Mouse (Mus musculus) E14TG2a.4 (cell line): Measurements from ENCODE around the gene Fam126a.

Experiments
- H3K27me3 ChIP-seq: 2 replicates; pipeline ENCODE4 v1.6.1; 2014; ENCODE audit warnings: low read length, control low read depth; ENCODE audit not compliant: insufficient read depth
- H3K36me3 ChIP-seq: 2 replicates; pipeline ENCODE4 v1.6.1; 2014; ENCODE audit warnings: low read length, control low read depth; ENCODE audit not compliant: insufficient read depth
- H3K4me1 ChIP-seq: replicated peaks from 2 replicates; pipeline ENCODE4 v1.6.1; 2014; ENCODE audit warnings: low read depth, low read length, control low read depth
- H3K4me3 ChIP-seq: replicated peaks from 2 replicates; pipeline ENCODE4 v1.5.1; 2014; ENCODE audit warnings: mild to moderate bottlenecking, low read length
- H3K9me3 ChIP-seq: 2 replicates; pipeline ENCODE4 v1.6.1; 2014; ENCODE audit warnings: low read length, control low read depth
- CTCF ChIP-seq: conservative IDR thresholded peaks from 2 replicates; pipeline ENCODE4 v1.5.1; 2014; ENCODE audit warnings: low read length
- NANOG ChIP-seq: IDR thresholded peaks from 2 replicates; pipeline ENCODE4 v1.6.1; 2014; ENCODE audit warnings: borderline replicate concordance, low read length, mixed read lengths
- POU5F1 ChIP-seq: IDR thresholded peaks from 2 replicates; pipeline ENCODE4 v1.6.1; 2014; ENCODE audit warnings: low read length, borderline replicate concordance

Fam126a gene

DNA sequence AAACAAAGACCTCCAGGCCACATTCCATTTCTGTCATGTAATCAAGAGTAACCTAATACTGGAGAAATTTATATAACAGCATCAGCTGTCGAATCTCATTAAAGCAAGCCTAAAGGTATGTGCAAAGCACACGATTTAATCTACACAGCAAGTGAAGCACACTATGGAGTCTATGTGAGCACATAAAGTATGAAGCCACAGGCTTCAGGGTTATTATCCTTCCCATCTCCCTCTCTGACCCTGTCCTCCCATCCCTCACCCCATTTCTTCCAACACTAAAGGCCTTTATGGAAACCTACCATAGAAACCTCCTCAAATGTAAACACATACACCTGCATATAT, 37.0 kb downstream of the Fam126a start:
- Histone ChIP-seq H3K9me3 (peaks cover 7% of the 10 kb centered on the region), H3K4me3 (no peak overlapping the region), H3K36me3 (no peaks in the 10 kb centered on the region), H3K27me3 (no peaks in the 10 kb centered on the region), H3K4me1 (no peaks in the 10 kb centered on the region)
- TF ChIP-seq POU5F1 (no peak), NANOG (no peak), CTCF (no peak)

DNA sequence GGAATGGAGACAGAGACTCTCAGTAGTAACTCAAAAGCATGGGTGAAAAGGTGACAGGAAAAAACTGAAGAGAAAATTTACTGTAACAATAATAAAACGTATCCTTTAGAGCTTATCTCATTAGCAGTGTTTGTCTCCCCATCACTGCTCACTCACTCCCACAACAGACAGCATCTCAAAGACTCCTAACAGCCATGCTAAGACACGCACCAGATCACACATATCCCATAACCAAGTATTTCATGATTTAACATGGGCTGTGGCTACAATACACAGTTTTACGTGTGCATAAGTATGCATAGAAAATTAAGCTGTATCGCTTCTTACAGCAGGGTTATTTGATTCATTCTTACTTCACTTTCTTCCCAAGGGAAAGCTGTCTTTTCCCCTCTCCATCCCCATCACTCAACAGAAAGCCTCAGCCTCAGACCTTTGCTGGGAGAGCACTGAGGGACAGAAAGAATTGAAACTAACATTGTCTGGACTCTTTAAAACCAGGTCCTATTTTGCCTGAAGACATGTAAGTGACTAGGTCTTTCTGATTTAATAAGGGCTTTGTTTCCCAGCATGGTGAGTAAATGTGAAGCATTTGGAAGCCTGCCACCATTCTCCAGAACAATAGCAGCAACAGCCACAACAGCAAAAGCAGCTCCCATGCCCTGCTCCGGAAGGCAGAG, 37.5 kb downstream of the Fam126a start:
- Histone ChIP-seq H3K27me3 (no peaks in the 10 kb centered on the region), H3K36me3 (no peaks in the 10 kb centered on the region), H3K4me3 (no peak overlapping the region), H3K4me1 (no peaks in the 10 kb centered on the region), H3K9me3 (peaks cover 7% of the 10 kb centered on the region)
- TF ChIP-seq NANOG = no peak
- TF ChIP-seq POU5F1 = no peak
- TF ChIP-seq CTCF = no peak

DNA sequence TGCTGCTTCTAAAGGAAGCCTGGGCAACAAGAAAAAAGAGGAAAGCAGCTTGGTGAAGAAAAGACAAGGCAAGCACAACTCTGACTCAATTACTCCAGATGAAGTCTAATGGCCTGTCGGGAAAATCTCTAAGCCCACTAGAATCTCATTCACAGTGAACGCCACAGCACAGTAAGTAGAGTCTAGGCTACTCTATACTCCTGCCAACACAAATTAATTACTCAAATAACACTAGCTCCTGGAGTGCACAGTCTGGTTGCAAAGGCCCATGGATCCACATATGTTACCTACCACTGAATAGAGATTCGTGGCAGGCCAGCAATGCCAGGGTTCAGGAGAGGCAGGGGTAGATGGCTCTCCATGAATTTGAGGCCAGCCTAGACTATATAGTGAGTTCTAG, 40.5 kb downstream of the Fam126a start:
- Histone ChIP-seq H3K27me3 (no peaks in the 10 kb centered on the region), H3K9me3 (peaks cover 7% of the 10 kb centered on the region), H3K4me3 (no peak overlapping the region), H3K36me3 (no peaks in the 10 kb centered on the region), H3K4me1 (no peaks in the 10 kb centered on the region)
- no peak for TF ChIP-seq POU5F1
- no peak for TF ChIP-seq CTCF
- TF ChIP-seq NANOG = no peak

DNA sequence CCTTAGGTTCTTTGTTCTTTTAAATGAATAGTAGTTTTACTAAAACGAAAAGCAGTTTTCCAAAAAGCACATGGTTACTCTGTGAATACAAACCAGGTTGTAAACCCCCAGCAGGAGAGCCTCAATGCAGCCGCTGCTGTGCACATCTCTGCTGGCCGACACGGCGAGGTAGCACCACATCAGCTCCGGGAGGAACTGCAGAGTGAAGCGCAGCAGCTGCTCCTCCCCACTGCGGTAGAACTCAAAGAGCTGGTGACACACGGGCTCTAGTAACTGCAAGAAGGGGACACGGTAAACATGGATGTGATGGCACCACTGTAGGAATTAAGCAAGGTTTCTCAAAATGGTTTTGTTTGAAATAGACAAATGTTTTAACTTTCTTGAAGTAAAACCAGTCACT, 42.7 kb downstream of the Fam126a start:
- Histone ChIP-seq H3K4me1 (no peaks in the 10 kb centered on the region), H3K36me3 (peaks cover under 1% of the 10 kb centered on the region; the same call in 1 of the 2 replicates), H3K4me3 (peak overlapping the region; percentile 10; the same call in 1 of the 2 replicates), H3K27me3 (no peaks in the 10 kb centered on the region), H3K9me3 (peaks cover 7% of the 10 kb centered on the region)
- no peak for TF ChIP-seq POU5F1
- TF ChIP-seq CTCF = no peak
- TF ChIP-seq NANOG = no peak

DNA sequence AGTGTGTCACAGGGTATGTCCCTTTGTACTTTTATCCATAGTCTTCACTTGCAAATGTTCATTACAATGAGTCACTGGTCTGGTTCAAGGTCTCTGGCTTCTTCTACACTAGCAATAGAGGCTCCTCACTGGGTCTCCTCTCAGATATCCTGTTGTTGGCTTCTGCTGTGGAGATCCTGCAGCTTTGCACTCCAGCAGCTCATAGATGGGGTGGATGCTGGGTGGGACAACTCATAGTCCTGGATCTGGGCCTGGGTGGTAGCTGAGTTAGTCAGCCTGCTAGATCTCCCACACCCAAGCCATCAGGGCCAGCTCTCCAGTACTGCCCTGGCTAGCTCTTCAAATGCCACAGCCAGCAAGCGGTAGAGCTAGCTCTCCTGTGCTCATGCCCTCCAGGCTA, 48.4 kb downstream of the Fam126a start:
- Histone ChIP-seq H3K9me3 (no peaks in the 10 kb centered on the region), H3K27me3 (no peaks in the 10 kb centered on the region), H3K36me3 (peaks cover 6% of the 10 kb centered on the region; the same call in 1 of the 2 replicates), H3K4me3 (no peak overlapping the region), H3K4me1 (no peaks in the 10 kb centered on the region)
- TF ChIP-seq NANOG = no peak
- TF ChIP-seq CTCF = no peak
- no peak for TF ChIP-seq POU5F1

DNA sequence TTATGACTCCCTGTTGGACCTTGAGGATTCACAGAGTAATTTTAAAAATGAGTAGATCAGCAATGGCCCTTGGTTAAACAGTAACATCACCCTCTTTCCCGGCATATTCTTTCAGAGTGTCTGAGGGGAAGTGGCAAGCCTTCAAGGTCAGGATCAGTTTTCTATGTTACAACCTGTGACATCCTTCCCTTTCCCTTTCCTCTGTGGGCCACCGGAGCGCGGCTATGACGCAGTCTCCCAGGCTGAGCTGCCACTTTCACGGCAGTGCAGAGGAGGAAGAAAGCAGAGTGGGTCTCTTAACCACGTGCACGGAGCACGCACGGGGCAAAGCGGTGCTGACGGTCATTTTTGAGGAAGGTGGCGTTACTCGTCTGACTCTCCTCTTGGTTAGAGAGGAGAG, 52.0 kb downstream of the Fam126a start:
- H3K4me3 ChIP-seq = no peak overlapping the region
- H3K4me1 ChIP-seq = no peaks in the 10 kb centered on the region
- H3K27me3 ChIP-seq = no peaks in the 10 kb centered on the region
- H3K9me3 ChIP-seq = no peaks in the 10 kb centered on the region
- no peak for TF ChIP-seq POU5F1
- H3K36me3 ChIP-seq = peaks cover 6% of the 10 kb centered on the region; the same call in 1 of the 2 replicates

DNA sequence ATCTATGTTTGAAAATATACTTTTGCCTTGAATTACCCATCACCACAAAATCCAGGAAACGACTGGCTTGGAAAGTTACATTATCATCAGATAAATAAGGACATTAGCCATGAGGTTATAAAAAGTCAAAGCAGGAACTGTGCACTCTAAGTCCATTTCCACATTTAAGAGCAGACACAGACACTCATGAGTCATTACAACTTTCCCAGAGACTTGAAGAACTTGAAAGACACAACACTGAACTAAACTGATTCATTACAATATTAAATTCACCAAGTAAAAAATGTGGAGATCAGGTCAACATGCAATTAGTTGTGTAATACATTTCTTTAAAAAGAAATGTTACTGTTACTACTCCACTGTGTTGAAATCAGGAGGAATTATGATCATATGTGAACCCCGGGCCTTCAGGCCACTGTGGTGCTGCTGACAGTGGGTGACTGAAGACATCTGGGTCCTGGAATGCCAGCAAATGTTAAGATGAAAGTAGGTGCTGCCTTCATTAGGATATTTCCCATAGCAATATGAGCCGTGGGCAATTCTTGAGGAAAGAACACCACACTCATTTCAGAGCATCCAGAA, 55.4 kb downstream of the Fam126a start:
- Histone ChIP-seq H3K27me3 (no peaks in the 10 kb centered on the region), H3K9me3 (no peaks in the 10 kb centered on the region), H3K4me1 (no peaks in the 10 kb centered on the region), H3K36me3 (no peaks in the 10 kb centered on the region), H3K4me3 (no peak overlapping the region)
- TF ChIP-seq NANOG (no peak), POU5F1 (no peak), CTCF (no peak)

DNA sequence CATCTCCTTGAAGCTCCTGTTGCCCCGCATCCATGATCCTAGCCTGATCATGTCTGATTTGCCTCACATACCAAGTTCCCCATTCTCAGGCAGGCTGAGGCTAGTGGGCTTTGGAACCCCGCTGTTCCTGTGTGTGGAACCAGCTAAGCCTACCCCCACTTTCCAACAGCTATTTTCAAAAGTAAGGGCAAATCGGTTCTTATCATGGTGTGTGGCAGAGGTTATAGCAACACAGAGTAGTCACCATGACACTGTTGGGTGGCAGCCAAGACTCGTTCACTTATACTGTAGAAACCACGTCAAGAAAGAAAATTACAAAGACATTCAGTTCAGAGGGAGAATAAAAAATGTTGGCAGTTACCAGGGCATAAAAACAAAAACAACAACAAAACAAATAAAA, 62.8 kb downstream of the Fam126a start:
- no peak overlapping the region for H3K4me3 ChIP-seq
- H3K27me3 ChIP-seq = no peaks in the 10 kb centered on the region
- H3K9me3 ChIP-seq = no peaks in the 10 kb centered on the region
- TF ChIP-seq CTCF (no peak), POU5F1 (no peak), NANOG (no peak)
- no peaks in the 10 kb centered on the region for H3K36me3 ChIP-seq
- peaks cover 10% of the 10 kb centered on the region for H3K4me1 ChIP-seq
